Mouse (Mus musculus): Measurements from ENCODE around the gene Mical3. TPM values are rescaled to one million over a fixed set of nuclear protein-coding genes. Genes with fewer than 3 reads are reported as not detected.
A peak's percentile ranks its signal among the peaks of the same experiment; 100 is the strongest.

The Mical3 gene
- polyA plus RNA-seq, 1 experiment, result 48.7 TPM

DNA sequence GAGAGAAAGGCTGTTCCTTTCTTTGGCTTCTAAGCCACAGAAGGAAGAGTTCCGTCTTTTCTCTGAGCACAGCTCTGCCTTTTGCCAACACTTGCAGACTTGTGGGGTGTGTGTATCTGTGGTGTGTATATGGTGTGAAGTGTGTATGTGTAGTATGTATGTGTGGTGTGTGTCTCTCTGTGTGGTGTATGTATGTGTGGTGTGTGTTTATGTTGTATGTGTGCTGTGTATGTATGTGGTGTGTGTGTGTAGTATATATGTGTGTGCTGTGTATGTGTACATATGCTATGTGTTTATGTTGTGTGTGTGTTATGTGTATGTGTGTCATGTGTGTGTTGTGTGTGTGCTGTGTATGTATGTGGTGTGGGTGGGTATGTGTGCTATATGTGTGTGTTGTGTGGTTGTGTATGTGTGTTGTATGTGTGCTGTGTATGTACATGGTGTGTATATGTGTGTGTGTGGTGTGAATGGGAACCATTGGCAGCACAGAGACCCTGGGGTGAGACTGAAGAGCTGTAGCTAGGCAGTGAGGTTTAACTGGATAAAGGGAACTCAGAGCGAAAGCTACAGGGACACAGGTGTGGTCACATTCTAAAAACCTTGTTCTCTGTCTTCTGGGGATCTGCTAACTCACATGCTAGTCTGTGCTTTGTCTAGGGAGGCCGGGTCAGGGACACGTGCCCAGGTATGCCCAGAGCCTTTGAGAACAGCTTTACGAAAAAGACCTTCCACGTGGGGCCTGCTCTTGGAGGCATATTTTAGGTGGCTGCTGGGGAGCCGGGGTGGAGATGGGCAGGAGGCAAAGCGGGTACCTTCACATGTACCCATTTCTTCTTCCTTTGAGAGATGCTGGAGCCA, 159.6 kb downstream of the Mical3 start:
- TF ChIP-seq GATA1 (IDR thresholded peaks at IDR 0.05; ENCODE audit: low read length), result no peak

- TF ChIP-seq GATA1 (IDR thresholded peaks at IDR 0.05; ENCODE audit: low read length), result no peak
Observed at GRCm38 (mm10) chr6:120965814-120966213, 165.0 kb downstream of the Mical3 start.

DNA sequence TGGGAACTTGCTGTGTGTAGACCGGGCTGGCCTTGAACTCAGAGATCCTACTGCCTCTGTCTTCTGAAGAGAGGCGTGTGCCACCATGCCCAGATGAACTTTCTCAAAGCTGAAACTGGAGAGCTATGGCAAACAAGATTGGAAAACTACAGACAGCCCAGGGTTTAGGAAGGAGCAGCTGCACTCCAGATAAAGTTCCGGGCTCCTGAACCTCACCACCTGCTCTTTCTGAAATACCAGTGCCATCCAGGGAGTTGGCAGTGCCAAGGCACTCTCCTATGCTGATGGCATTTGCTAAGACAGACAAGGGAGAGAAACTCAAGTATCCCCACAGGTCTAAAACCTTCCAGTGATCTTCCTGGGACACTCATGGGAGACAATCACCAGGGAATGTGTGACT, 166.6 kb downstream of the Mical3 start:
- no peak for TF ChIP-seq GATA1 (IDR thresholded peaks at IDR 0.05; ENCODE audit: low read length)

GRCm38 (mm10) chr6:120960338-120961030, 170.3 kb downstream of the Mical3 start:
- no peak for TF ChIP-seq GATA1 (IDR thresholded peaks at IDR 0.05; ENCODE audit: low read length)

DNA sequence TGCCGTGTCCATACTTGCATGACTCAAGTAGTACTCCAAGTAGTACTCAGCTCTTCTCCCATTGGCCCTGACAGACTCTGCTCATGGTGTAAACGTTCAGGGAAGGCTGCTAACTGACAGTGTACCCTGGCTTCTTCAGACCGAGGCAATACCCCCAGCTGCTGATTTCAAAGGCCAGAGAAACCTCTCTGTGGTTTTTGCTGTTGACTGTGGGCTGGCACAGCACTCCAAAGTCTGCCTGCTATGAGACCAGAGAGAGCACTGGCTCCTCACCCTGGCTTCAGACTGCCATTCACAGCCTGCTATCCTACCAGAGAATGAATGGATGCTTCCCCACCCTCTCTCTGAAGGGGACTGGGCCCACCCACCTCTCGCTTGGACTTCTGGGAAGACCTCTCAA, 173.5 kb downstream of the Mical3 start:
- no peak for TF ChIP-seq GATA1 (IDR thresholded peaks at IDR 0.05; ENCODE audit: low read length)

DNA sequence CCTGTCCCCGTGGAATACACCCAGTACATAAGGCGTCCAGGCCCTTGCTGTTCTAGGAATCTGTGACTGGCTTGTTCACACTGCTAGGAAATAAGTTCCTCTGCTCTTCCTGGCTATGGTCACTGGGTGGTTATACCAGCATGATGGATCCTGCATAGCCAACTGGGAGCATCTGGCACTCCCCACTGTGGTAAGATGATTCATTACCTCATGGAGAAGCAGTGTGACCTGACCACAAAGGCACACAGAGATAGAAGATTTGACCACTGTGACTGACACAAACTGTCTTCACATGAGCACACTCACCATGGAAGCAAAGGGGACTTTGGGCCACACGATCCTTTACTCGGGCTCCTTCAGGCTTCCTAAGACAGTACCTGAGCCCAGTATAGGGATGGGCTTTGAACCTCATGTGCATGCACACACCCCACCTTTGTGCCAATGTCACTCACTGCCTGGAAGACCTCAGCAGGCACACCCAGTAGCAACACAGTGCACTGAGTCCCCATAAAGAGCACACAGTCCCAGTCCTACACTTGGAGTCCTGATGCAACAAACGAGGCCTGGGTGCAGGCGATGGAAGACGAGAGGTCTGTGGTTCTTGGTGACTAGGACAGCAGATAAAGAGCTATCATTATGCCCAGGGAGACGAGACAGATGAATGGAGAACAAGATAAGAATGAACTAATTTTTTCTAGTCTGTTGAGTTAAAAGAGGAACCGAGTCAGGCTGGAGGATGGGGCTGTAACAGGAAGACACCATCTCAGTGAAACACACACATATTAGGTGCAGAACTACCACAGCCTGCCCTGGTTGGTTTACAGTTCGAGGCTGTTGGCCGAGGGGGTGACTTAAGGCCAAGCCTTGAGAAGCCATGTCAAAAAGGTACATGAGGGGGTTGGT, 174.3 kb downstream of the Mical3 start:
- TF ChIP-seq GATA1 (IDR thresholded peaks at IDR 0.05; ENCODE audit: low read length), result peak; percentile 99

DNA sequence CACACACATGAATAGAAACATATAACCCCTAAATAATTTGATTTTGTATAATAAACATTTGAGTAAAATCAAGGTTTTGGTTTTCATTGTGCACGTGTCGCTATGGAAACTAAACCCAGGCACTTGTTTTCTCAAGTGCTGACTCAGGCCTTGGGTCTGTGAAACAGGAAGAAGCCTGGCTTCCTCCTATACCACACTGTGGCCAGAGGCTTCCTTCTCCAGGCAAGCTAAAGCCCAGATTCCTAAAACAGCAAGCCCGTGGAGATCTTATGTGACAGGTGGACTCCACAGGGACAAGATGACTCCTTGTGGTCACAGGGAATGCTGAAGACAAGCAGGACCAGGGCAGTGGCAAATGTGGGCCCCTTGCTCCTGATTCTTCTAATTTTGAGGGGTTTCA, 175.6 kb downstream of the Mical3 start:
- TF ChIP-seq GATA1 (IDR thresholded peaks at IDR 0.05; ENCODE audit: low read length), result no peak

- TF ChIP-seq GATA1 (IDR thresholded peaks at IDR 0.05; ENCODE audit: low read length), result no peak
Observed at GRCm38 (mm10) chr6:120954241-120954640, 176.6 kb downstream of the Mical3 start.

- no peak for TF ChIP-seq GATA1 (IDR thresholded peaks at IDR 0.05; ENCODE audit: low read length)
Observed at GRCm38 (mm10) chr6:120952475-120952874, 178.3 kb downstream of the Mical3 start.

DNA sequence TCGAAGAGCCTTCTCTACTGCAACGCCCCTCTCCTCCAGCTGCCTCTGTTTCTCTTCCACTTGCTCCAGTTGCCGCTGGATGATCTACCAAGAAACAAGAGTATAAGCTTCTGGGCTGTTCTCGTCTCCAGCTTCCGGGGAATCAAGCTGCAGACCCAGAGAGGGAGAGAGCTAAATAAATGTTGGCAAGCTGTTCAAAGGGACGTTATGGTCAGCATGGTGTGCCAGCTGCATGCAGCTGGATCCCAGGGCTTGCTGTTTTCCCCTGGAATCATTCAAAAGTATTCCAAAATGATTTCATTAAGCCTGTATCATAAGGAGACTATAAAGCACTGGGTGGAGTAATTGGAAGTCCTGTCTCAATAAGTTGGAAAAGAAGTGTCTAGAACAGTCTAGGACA, 179.5 kb downstream of the Mical3 start:
- TF ChIP-seq GATA1 (IDR thresholded peaks at IDR 0.05; ENCODE audit: low read length), result no peak

GRCm38 (mm10) chr6:120945510-120945909, 185.3 kb downstream of the Mical3 start:
- no peak for TF ChIP-seq GATA1 (IDR thresholded peaks at IDR 0.05; ENCODE audit: low read length)

- no peak for TF ChIP-seq GATA1 (IDR thresholded peaks at IDR 0.05; ENCODE audit: low read length)
Observed at GRCm38 (mm10) chr6:120943964-120944363, 186.8 kb downstream of the Mical3 start.

- no peak for TF ChIP-seq GATA1 (IDR thresholded peaks at IDR 0.05; ENCODE audit: low read length)
Observed at GRCm38 (mm10) chr6:120943551-120943950, 187.2 kb downstream of the Mical3 start.

DNA sequence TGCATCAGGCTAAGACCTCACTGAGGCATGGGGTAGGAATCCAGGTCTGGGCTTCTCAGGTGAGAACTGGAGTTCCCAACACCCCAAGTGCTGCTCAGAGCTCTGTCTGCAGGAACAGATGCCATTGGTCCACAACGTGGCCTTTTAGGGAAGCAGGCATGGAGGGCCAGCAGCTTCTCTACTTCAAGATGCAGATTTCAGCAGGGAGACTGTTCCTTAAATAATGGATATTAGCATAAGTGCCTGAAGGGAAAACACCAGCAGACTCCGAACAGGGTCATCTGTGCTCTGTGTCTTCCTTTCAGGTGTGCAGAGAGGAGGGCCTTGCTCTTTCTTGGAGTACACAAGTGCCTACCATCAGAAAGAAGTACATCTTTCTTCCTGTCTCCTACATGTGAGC, 187.7 kb downstream of the Mical3 start:
- no peak for TF ChIP-seq GATA1 (IDR thresholded peaks at IDR 0.05; ENCODE audit: low read length)

DNA sequence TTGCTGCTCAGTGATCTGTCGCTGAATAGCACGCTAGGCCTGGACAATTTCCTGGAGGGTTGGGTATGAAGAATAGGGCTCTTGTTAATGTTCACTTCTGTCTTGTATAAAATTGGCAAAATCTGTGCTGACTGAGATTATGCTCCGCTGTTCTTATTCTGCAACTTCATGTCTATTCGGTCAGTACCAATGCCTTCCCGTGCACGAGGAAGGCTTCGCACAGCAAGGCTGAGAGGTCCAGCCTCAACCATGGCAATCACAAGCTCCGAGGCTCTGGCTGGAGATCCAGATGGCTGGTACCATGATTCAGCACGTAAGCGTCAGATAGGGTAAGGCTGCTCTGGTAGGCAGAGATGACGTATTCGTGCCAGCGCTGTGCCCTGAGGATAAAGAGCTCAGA, 189.2 kb downstream of the Mical3 start:
- no peak for TF ChIP-seq GATA1 (IDR thresholded peaks at IDR 0.05; ENCODE audit: low read length)

DNA sequence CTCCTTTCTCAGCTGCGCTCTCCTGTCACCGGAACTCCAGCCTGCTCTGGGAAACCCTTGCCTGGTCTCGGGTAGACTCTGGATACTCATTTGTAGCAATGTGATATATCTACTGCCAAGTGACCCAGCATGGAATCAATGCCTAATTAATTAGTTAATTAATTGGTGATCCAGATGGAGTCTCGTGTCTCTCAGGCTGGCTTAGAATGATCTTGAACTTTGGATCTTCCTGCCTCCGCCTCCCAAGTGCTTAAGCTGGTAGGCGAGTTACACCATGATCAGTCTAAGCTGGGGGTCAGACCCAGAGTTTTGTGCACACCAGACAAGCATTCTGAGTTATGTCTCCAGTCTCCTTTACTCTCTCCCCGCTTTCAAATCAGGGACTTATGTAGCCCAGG, 189.7 kb downstream of the Mical3 start:
- no peak for TF ChIP-seq GATA1 (IDR thresholded peaks at IDR 0.05; ENCODE audit: low read length)

All from G1E-ER4 (cell line).